Mouse (Mus musculus): ENCODE measurements around the gene Smdt1. TPM values are rescaled to one million over a fixed set of nuclear protein-coding genes. Genes with fewer than 3 reads are reported as not detected.
A peak's percentile ranks its signal among the peaks of the same experiment; 100 is the strongest.

Smdt1 gene
- polyA plus RNA-seq (2014; fragmentation: Nextera tagmentation; extraction: Ambion mirVana), result 351 and 392 TPM in 2 replicates

DNA sequence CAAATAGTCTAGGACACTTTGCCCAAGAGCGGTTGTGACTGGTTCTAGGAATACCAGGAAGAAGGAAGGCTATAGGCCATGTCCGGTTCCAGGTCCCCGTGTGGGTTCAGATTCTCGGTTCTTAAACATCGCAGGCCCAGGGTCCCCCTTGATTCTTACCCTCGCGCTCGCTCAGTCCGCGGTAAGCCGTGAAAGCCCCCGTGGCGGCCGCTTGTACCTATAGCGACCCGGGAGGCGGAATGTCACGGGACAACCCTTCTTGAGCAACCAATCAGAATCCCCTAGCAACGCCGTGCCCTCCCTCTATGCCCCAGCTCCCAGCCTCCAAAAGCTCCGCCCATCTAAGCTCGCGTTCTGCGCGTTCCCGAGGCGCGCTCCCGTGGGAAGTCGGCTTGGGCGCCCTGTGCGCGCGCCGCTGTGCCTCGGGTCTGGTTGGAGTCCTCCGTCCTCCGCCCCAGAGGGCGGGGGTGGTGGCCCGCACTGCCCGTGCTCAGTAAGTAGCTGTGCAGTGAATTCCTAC is at the start of gene Smdt1, which contains the start of the genes Naga and Pheta2:
Gene Smdt1, plus strand, starts transcription at position 367 of the 520 bp plus-strand sequence.
Gene Naga, minus strand, starts transcription at position 333 of the 520 bp plus-strand sequence.
Gene Pheta2, plus strand, starts transcription at position 350 of the 520 bp plus-strand sequence.
- 0% methylated on average over 39 of the region's 41 CpGs for WGBS
- Histone ChIP-seq H3K9ac (replicated peaks; ENCODE audit: low read depth, low read length) (peak within 1 kb of the TSS; percentile 51), H3K36me3 (ENCODE audit: control insufficient read depth, insufficient read depth, low read length) (0 out of 2 replicates have a peak, but pooled peaks cover 15% of the 10 kb centered on the region), H3K4me3 (ENCODE audit: low read depth, low read length) (peak within 1 kb of the TSS; percentile 45), H3K4me1 (ENCODE audit: control insufficient read depth, insufficient read depth, low read length) (peaks cover 18% of the 10 kb centered on the region; the same call in 1 of the 2 replicates), H3K4me2 (ENCODE audit: low read depth, low read length) (peak within 1 kb of the TSS; percentile 57), H3K27ac (ENCODE audit: low read depth, low read length) (no peak within 1 kb of the TSS), H3K27me3 (ENCODE audit: control insufficient read depth, insufficient read depth, low read length) (peaks cover 8% of the 10 kb centered on the region), H3K9me3 (ENCODE audit: control insufficient read depth, low read length) (no peaks in the 10 kb centered on the region)
- peak; percentile 91 for ATAC-seq (ENCODE audit: low read depth)

DNA sequence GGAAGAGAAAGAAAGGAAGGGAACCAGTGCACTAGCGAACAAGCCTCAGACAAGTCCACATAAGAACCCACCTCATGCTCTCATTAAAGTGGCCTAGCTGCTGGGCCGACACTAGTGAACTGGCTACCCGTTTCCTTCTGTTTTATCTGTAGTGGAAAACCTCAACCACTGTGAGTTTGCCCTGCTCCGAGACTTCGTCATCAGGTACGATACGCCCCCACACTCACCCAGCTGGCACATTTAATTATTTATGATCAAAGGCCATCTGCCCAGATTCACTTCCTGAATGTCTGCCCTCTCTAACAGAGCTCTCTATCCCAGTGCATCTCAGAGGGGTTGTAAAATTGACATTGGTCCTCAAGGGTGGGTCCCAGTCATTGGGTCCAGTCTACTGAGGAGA is 48.5 kb upstream of the Smdt1 start:
- Histone ChIP-seq H3K4me2 (ENCODE audit: low read depth, low read length) (no peak overlapping the region), H3K36me3 (ENCODE audit: control insufficient read depth, insufficient read depth, low read length) (peaks cover 57% of the 10 kb centered on the region), H3K9me3 (ENCODE audit: control insufficient read depth, low read length) (no peaks in the 10 kb centered on the region), H3K4me3 (ENCODE audit: low read depth, low read length) (no peak overlapping the region), H3K9ac (replicated peaks; ENCODE audit: low read depth, low read length) (no peak overlapping the region), H3K27me3 (ENCODE audit: control insufficient read depth, insufficient read depth, low read length) (no peaks in the 10 kb centered on the region), H3K27ac (ENCODE audit: low read depth, low read length) (no peak overlapping the region), H3K4me1 (ENCODE audit: control insufficient read depth, insufficient read depth, low read length) (peaks cover 14% of the 10 kb centered on the region)
- ATAC-seq (ENCODE audit: low read depth), result no peak
- WGBS, result 71% methylated on average over 7 of the region's 7 CpGs

DNA sequence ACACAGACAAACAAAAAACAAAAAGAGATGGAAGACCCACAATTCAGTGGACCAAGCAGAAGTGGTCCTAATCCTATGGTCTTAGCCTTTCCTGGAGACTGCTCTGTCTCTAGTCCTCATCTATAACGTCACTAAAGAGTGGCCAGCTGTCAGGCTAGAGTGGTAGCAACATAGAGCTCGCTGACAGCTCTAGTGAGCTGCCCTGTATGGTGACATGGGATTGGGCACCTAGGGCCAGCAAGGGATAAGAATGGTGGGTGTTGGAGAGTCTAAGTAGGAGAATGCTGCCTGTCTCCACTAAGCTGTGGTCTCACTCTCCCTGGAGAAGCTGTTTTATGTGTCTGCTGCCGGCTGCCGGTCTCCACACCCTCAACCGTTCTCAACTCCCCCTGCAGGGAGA is 45.9 kb upstream of the Smdt1 start:
- Histone ChIP-seq H3K4me1 (ENCODE audit: control insufficient read depth, insufficient read depth, low read length) (peaks cover 14% of the 10 kb centered on the region), H3K36me3 (ENCODE audit: control insufficient read depth, insufficient read depth, low read length) (peaks cover 33% of the 10 kb centered on the region), H3K4me2 (ENCODE audit: low read depth, low read length) (0 out of 2 replicates have a peak overlapping the region, but pooled peaks have one; percentile 7), H3K9ac (replicated peaks; ENCODE audit: low read depth, low read length) (no peak overlapping the region), H3K27me3 (ENCODE audit: control insufficient read depth, insufficient read depth, low read length) (no peaks in the 10 kb centered on the region), H3K4me3 (ENCODE audit: low read depth, low read length) (no peak overlapping the region), H3K27ac (ENCODE audit: low read depth, low read length) (peak overlapping the region; percentile 60), H3K9me3 (ENCODE audit: control insufficient read depth, low read length) (no peaks in the 10 kb centered on the region)
- WGBS, result 13% methylated on average over 3 of the region's 5 CpGs
- ATAC-seq (ENCODE audit: low read depth), result peak; percentile 45

DNA sequence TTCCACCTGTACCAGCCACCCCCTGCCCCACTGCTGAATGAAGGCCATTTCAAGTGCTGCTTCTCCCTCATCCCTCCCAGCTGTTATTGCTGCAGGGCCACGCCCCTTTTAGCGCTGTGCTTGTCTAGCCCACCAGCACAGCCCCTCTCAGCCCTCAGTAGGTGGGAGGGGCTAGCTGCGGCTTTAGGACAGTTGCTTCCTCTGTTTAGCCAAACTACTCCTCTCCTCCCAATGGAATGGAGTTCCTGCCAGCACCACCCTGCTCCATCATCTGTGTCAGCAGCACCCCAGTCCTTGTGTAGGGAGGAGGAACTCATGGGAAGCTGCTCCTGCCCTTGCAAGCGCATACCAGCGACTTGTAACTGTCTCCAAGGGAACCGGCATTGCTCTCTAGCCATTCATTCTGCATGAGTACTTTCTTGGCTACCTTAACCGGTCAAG is 45.5 kb upstream of the Smdt1 start:
- peak; percentile 83 for ATAC-seq (ENCODE audit: low read depth)
- Histone ChIP-seq H3K36me3 (ENCODE audit: control insufficient read depth, insufficient read depth, low read length) (peaks cover 31% of the 10 kb centered on the region), H3K4me1 (ENCODE audit: control insufficient read depth, insufficient read depth, low read length) (peaks cover 14% of the 10 kb centered on the region), H3K9me3 (ENCODE audit: control insufficient read depth, low read length) (no peaks in the 10 kb centered on the region), H3K27ac (ENCODE audit: low read depth, low read length) (peak overlapping the region; percentile 60), H3K27me3 (ENCODE audit: control insufficient read depth, insufficient read depth, low read length) (no peaks in the 10 kb centered on the region), H3K4me2 (ENCODE audit: low read depth, low read length) (0 out of 2 replicates have a peak overlapping the region, but pooled peaks have one; percentile 7), H3K9ac (replicated peaks; ENCODE audit: low read depth, low read length) (no peak overlapping the region), H3K4me3 (ENCODE audit: low read depth, low read length) (no peak overlapping the region)
- 2% methylated on average over 7 of the region's 7 CpGs for WGBS

DNA sequence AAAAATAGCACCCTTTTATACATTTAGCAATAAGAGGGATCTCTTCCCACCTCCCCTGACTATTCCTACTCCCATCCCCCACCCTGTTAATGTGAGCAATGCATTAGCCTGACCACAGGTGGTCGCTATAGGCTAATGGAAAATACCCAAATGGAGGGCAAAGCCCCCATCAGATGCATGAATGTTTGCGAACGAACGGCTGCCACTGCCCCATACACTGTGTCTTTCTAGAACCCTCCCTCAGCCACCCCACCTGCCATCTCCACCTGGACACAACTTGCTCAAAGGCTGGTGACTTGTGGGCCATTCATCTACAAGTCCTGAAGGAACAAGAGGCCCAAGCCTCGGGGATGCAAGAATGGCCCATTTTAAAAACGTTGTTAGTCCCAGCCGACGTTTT is 44.7 kb upstream of the Smdt1 start:
- Histone ChIP-seq H3K27me3 (ENCODE audit: control insufficient read depth, insufficient read depth, low read length) (no peaks in the 10 kb centered on the region), H3K4me2 (ENCODE audit: low read depth, low read length) (no peak overlapping the region), H3K9ac (replicated peaks; ENCODE audit: low read depth, low read length) (no peak overlapping the region), H3K36me3 (ENCODE audit: control insufficient read depth, insufficient read depth, low read length) (peaks cover 23% of the 10 kb centered on the region), H3K27ac (ENCODE audit: low read depth, low read length) (peak overlapping the region; percentile 60), H3K4me1 (ENCODE audit: control insufficient read depth, insufficient read depth, low read length) (peaks cover 14% of the 10 kb centered on the region), H3K9me3 (ENCODE audit: control insufficient read depth, low read length) (no peaks in the 10 kb centered on the region), H3K4me3 (ENCODE audit: low read depth, low read length) (no peak overlapping the region)
- 40% methylated on average over 8 of the region's 8 CpGs for WGBS
- ATAC-seq (ENCODE audit: low read depth), result peak; percentile 32; the same call in 1 of the 2 replicates

DNA sequence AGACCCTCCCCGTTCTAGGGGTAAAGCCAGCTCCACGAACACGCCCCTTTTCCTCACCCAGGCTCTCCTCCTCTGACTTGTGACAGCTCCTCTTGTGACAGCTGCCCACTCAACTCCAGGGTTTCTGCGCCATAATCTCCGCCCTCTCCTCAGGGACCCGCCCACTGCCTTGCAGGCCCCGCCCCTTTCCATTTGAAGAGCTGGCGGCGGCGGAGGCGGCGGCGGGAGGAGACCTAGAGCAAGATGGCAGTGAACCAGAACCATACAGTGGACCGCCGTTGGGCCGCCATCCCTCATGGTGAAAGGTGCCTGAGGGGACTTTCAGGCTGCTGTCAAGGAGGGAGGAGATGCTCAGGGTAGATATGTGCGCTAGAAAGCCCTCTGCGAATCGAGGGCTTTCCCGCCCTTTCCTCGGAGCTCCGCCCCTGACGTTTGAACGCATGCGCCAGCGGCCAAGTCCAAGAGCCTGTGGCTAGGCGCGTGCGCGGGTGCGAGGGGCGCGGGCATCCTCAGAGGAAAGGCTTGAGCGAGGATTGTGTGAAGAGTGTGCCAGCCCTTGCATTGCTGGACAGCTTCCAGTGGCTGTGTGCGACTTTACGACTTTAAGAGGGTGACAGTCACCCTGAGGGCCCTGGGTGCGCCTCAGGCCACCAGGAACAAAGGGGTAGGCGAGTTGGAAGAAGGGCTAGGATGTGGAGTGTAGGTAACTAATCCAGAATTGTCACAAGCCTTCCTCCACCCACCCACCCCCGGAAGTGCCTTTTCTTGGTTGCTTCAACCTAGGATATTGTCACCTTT is 39.8 kb upstream of the Smdt1 start, which contains the start of gene Wbp2nl:
Gene Wbp2nl, plus strand, starts transcription at position 191 of the 798 bp plus-strand sequence.
- no peaks in the 10 kb centered on the region for H3K9me3 ChIP-seq (ENCODE audit: control insufficient read depth, low read length)
- ATAC-seq (ENCODE audit: low read depth), result no peak
- no peaks in the 10 kb centered on the region for H3K27me3 ChIP-seq (ENCODE audit: control insufficient read depth, insufficient read depth, low read length)
- H3K4me3 ChIP-seq (ENCODE audit: low read depth, low read length), result no peak within 1 kb of the TSS
- H3K9ac ChIP-seq (replicated peaks; ENCODE audit: low read depth, low read length), result no peak within 1 kb of the TSS
- H3K27ac ChIP-seq (ENCODE audit: low read depth, low read length), result no peak within 1 kb of the TSS
- H3K36me3 ChIP-seq (ENCODE audit: control insufficient read depth, insufficient read depth, low read length), result no peaks in the 10 kb centered on the region
- 57% methylated on average over 39 of the region's 39 CpGs for WGBS
- no peak within 1 kb of the TSS for H3K4me2 ChIP-seq (ENCODE audit: low read depth, low read length)
- H3K4me1 ChIP-seq (ENCODE audit: control insufficient read depth, insufficient read depth, low read length), result peaks cover 4% of the 10 kb centered on the region; the same call in 1 of the 2 replicates

DNA sequence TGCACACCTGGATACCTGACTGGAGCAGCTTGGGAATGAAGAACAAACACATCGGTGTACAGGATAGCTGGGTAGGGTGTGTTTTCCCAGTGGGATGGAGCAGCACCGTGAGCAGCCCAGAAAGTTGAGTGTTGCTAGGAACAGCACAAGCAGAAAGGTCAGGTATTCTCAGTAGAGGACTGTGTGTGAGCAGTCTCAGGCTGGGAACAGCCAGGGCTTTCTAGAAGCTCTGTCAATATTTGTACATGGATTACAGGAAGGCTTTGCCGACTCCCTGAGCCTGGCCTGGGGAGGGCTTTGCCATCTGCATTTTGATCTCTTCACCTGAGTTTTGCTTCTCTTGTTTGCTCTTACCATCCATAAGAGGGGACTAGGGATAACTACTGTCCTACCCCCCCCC is 31.7 kb upstream of the Smdt1 start:
- ATAC-seq (ENCODE audit: low read depth), result no peak
- Histone ChIP-seq H3K27ac (ENCODE audit: low read depth, low read length) (no peak overlapping the region), H3K36me3 (ENCODE audit: control insufficient read depth, insufficient read depth, low read length) (no peaks in the 10 kb centered on the region), H3K4me3 (ENCODE audit: low read depth, low read length) (no peak overlapping the region), H3K9me3 (ENCODE audit: control insufficient read depth, low read length) (no peaks in the 10 kb centered on the region), H3K27me3 (ENCODE audit: control insufficient read depth, insufficient read depth, low read length) (no peaks in the 10 kb centered on the region), H3K4me1 (ENCODE audit: control insufficient read depth, insufficient read depth, low read length) (no peaks in the 10 kb centered on the region), H3K4me2 (ENCODE audit: low read depth, low read length) (no peak overlapping the region), H3K9ac (replicated peaks; ENCODE audit: low read depth, low read length) (no peak overlapping the region)
- 83% methylated on average over 3 of the region's 3 CpGs for WGBS

DNA sequence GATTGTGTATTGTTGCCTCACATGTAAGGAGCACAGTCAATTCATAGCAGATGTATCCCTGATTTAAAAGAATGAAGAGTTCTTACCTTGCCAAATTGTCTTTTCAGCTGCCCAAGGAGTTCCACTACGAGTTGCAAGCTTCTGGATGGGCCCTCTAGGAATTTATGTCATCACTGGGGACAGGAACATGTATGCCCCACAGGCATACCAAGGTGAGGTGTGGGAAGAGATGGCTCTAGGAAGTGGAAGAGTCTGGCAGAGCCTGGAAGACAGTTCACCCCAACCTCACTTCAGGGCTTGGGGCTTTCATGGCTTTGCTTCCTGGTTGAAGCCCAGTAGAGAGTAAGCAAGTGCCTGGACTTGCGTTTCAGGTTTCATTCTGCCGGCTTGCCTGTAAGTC is 30.3 kb upstream of the Smdt1 start:
- WGBS, result 80% methylated on average over 3 of the region's 3 CpGs
- Histone ChIP-seq H3K4me3 (ENCODE audit: low read depth, low read length) (no peak overlapping the region), H3K9ac (replicated peaks; ENCODE audit: low read depth, low read length) (no peak overlapping the region), H3K4me2 (ENCODE audit: low read depth, low read length) (no peak overlapping the region), H3K36me3 (ENCODE audit: control insufficient read depth, insufficient read depth, low read length) (no peaks in the 10 kb centered on the region), H3K27me3 (ENCODE audit: control insufficient read depth, insufficient read depth, low read length) (no peaks in the 10 kb centered on the region), H3K4me1 (ENCODE audit: control insufficient read depth, insufficient read depth, low read length) (no peaks in the 10 kb centered on the region), H3K9me3 (ENCODE audit: control insufficient read depth, low read length) (no peaks in the 10 kb centered on the region), H3K27ac (ENCODE audit: low read depth, low read length) (no peak overlapping the region)
- no peak for ATAC-seq (ENCODE audit: low read depth)

DNA sequence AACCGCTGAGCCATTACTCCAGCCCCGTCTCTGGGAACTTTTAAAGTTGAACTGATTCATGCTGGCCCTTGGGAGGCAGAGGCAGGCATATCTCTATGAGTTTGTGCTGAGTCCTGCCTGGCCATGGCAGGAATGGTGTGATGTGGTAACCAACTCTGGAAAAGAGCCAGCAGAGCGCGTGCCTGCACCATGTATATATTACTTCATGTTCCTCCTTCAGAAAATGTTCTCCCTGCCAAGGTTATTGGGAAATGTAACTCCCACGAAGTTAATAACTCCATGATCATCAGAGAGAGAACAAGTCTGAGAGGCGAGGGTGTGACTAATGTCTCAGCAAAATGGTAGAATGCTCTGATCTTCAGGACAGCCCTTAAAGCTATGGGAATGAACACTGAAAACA is 20.9 kb upstream of the Smdt1 start:
- WGBS, result 88% methylated on average over 6 of the region's 6 CpGs
- no peak for ATAC-seq (ENCODE audit: low read depth)
- Histone ChIP-seq H3K27ac (ENCODE audit: low read depth, low read length) (no peak overlapping the region), H3K4me2 (ENCODE audit: low read depth, low read length) (no peak overlapping the region), H3K4me3 (ENCODE audit: low read depth, low read length) (no peak overlapping the region), H3K27me3 (ENCODE audit: control insufficient read depth, insufficient read depth, low read length) (no peaks in the 10 kb centered on the region), H3K9ac (replicated peaks; ENCODE audit: low read depth, low read length) (no peak overlapping the region), H3K9me3 (ENCODE audit: control insufficient read depth, low read length) (no peaks in the 10 kb centered on the region), H3K36me3 (ENCODE audit: control insufficient read depth, insufficient read depth, low read length) (no peaks in the 10 kb centered on the region), H3K4me1 (ENCODE audit: control insufficient read depth, insufficient read depth, low read length) (no peaks in the 10 kb centered on the region)

All from neural tube, embryonic 14.5 days (tissue).